Comparison of ENCODE assay signal across 20 mouse cellular contexts in the genomic region with DNA sequence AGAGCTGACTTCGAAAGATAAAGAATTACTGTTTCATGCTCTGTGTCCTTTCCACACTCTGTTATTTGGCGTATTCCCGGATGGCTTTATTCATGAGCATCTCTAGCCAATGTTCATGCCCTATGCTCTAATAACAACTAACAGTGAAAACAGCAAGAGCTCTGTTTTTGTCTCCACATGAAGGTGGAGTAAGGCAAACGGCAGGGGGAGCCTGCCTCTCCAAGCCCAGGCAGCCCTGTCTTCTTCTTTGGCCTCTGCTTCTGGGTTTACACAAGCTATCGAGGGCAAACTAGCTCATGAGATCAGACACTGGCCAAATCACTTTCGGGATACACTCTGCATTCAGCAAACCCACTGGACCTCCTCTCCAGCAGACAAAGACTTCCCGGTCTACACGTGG.
DNase-seq lines count a peak whose midpoint lies in the region; ATAC-seq and TF ChIP-seq lines count a peak whose summit lies in the region.
"Had no signal": no experiment of that assay in that cellular context is flagged by ENCODE, and none has a peak within 500 bp of the region (broad histone marks: within the 10 kb centered on the region; RNA-seq: fewer than 3 reads in every experiment).

No protein-coding gene starts in this region.

- peak overlapping the region; percentile 76 for H3K27ac ChIP-seq in kidney, embryonic 14.5 days (ENCODE audit: low read depth, low read length)
- H3K27ac ChIP-seq in lung, embryonic 16.5 days (ENCODE audit: low read length), result 0 out of 2 replicates have a peak overlapping the region, but pooled peaks have one; percentile 29
- H3K27ac ChIP-seq in intestine, embryonic 16.5 days (ENCODE audit: low read length), result peak overlapping the region; percentile 33; the same call in 1 of the 2 replicates
- 0 out of 2 replicates have a peak overlapping the region, but pooled peaks have one; percentile 9 for H3K27ac ChIP-seq in stomach, postnatal 0 days (replicated peaks)
- H3K27ac ChIP-seq: forebrain, embryonic 10.5 days; hindbrain, embryonic 14.5 days; limb, embryonic 10.5 days; midbrain, embryonic 15.5 days had no signal

- H3K36me3 ChIP-seq in kidney, embryonic 14.5 days (ENCODE audit: control insufficient read depth, insufficient read depth, low read length), result no peaks in the 10 kb centered on the region
- H3K36me3 ChIP-seq in lung, embryonic 16.5 days (ENCODE audit: control insufficient read depth, insufficient read depth, low read length), result no peaks in the 10 kb centered on the region
- H3K36me3 ChIP-seq in intestine, embryonic 16.5 days (ENCODE audit: control insufficient read depth, insufficient read depth, low read length), result no peaks in the 10 kb centered on the region
- no peaks in the 10 kb centered on the region for H3K36me3 ChIP-seq in stomach, postnatal 0 days (ENCODE audit: control insufficient read depth, insufficient read depth, low read length)
- H3K36me3 ChIP-seq: forebrain, embryonic 10.5 days; limb, embryonic 10.5 days; midbrain, embryonic 15.5 days had no signal

- no peaks in the 10 kb centered on the region for H3K27me3 ChIP-seq in kidney, embryonic 14.5 days (ENCODE audit: control insufficient read depth, insufficient read depth, low read length)
- no peaks in the 10 kb centered on the region for H3K27me3 ChIP-seq in lung, embryonic 16.5 days (ENCODE audit: control insufficient read depth, insufficient read depth, low read depth, low read length)
- H3K27me3 ChIP-seq in intestine, embryonic 16.5 days (replicated peaks; ENCODE audit: control insufficient read depth, insufficient read depth, low read length), result no peaks in the 10 kb centered on the region
- H3K27me3 ChIP-seq in stomach, postnatal 0 days (ENCODE audit: control insufficient read depth, insufficient read depth, low read length), result no peaks in the 10 kb centered on the region
- H3K27me3 ChIP-seq: midbrain, embryonic 15.5 days had no signal

- H3K9ac ChIP-seq in kidney, embryonic 14.5 days (ENCODE audit: low read depth, low read length), result no peak overlapping the region
- no peak overlapping the region for H3K9ac ChIP-seq in lung, embryonic 16.5 days (ENCODE audit: low read length)
- H3K9ac ChIP-seq in intestine, embryonic 16.5 days (ENCODE audit: low read depth, low read length), result no peak overlapping the region
- no peak overlapping the region for H3K9ac ChIP-seq in stomach, postnatal 0 days (ENCODE audit: low read length)
- H3K9ac ChIP-seq: hindbrain, embryonic 14.5 days; midbrain, embryonic 15.5 days had no signal

- H3K4me3 ChIP-seq in kidney, embryonic 14.5 days (ENCODE audit: low read length), result no peak overlapping the region
- H3K4me3 ChIP-seq in lung, embryonic 16.5 days (ENCODE audit: low read length), result no peak overlapping the region
- H3K4me3 ChIP-seq in lung, adult 2 months (replicated peaks; ENCODE audit: extremely low read depth, low read depth, low read length), result no peak overlapping the region
- no peak overlapping the region for H3K4me3 ChIP-seq in intestine, embryonic 16.5 days (ENCODE audit: low read length)
- no peak overlapping the region for H3K4me3 ChIP-seq in stomach, postnatal 0 days (ENCODE audit: low read depth, low read length)
- H3K4me3 ChIP-seq: forebrain, embryonic 10.5 days; limb, embryonic 10.5 days; megakaryocyte, embryonic 14.5 days; midbrain, embryonic 15.5 days had no signal

- 52% methylated on average over 8 of the region's 8 CpGs for WGBS in kidney, embryonic 14.5 days
- WGBS in lung, embryonic 16.5 days, result 42% methylated on average over 8 of the region's 8 CpGs
- WGBS in lung, adult 2 months, result 54% methylated on average over 8 of the region's 8 CpGs
- 59% methylated on average over 8 of the region's 8 CpGs for WGBS in intestine, embryonic 16.5 days
- WGBS in stomach, postnatal 0 days, result 48% methylated on average over 8 of the region's 8 CpGs

- no peak for ATAC-seq in kidney, embryonic 14.5 days (ENCODE audit: low FRiP score, low TSS enrichment)
- no peak for ATAC-seq in lung, embryonic 16.5 days (ENCODE audit: low read depth)
- no peak for ATAC-seq in intestine, embryonic 16.5 days
- no peak for ATAC-seq in stomach, postnatal 0 days (ENCODE audit: low FRiP score, low TSS enrichment)
- ATAC-seq: midbrain, embryonic 15.5 days had no signal

- TF ChIP-seq CTCF in lung, adult 2 months (IDR thresholded peaks at IDR 0.05; ENCODE audit: insufficient read depth, low read length), result no peak
- peak; percentile 50 for TF ChIP-seq CTCF in stomach, postnatal 0 days (IDR thresholded peaks at IDR 0.05; ENCODE audit: low read depth)

- H3K9me3 ChIP-seq in kidney, embryonic 14.5 days (ENCODE audit: control insufficient read depth, low read length), result no peaks in the 10 kb centered on the region
- no peaks in the 10 kb centered on the region for H3K9me3 ChIP-seq in lung, embryonic 16.5 days (ENCODE audit: control insufficient read depth, low read length)
- H3K9me3 ChIP-seq in intestine, embryonic 16.5 days (ENCODE audit: control insufficient read depth, low read length), result no peaks in the 10 kb centered on the region
- no peaks in the 10 kb centered on the region for H3K9me3 ChIP-seq in stomach, postnatal 0 days (ENCODE audit: control insufficient read depth, low read length)
- H3K9me3 ChIP-seq: forebrain, embryonic 10.5 days; limb, embryonic 10.5 days; megakaryocyte, embryonic 14.5 days; midbrain, embryonic 15.5 days had no signal

- no peak for TF ChIP-seq POLR2A in lung, adult 2 months (IDR thresholded peaks at IDR 0.05; ENCODE audit: borderline replicate concordance, extremely low read depth, low read depth, low read length)

- no peak for DNase-seq in kidney, postnatal 36 days
- no peak for DNase-seq in lung, adult 2 months
- DNase-seq in stomach, postnatal 0 days (ENCODE audit: low spot score), result no peak
- DNase-seq in cerebellum, adult 9-11 months, result no peak
- DNase-seq: adrenal gland, postnatal 36 days; B cell, adult 2 months; cerebellum, adult 11-12 months; cerebellum, postnatal 25 days; lung, adult 18-20 months; right cerebral cortex, postnatal 25 days; thymus, postnatal 36 days had no signal

- no peak for TF ChIP-seq EP300 in stomach, postnatal 0 days (optimal IDR thresholded peaks at IDR 0.05)

- no peak overlapping the region for H3K4me2 ChIP-seq in kidney, embryonic 14.5 days (replicated peaks; ENCODE audit: low read depth, low read length)
- H3K4me2 ChIP-seq in lung, embryonic 16.5 days (ENCODE audit: low read depth, low read length), result peak overlapping the region; percentile 12; the same call in 1 of the 2 replicates
- H3K4me2 ChIP-seq in intestine, embryonic 16.5 days (ENCODE audit: low read depth, low read length), result peak overlapping the region; percentile 33
- H3K4me2 ChIP-seq in stomach, postnatal 0 days (replicated peaks; ENCODE audit: low read depth), result no peak overlapping the region
- H3K4me2 ChIP-seq: heart, embryonic 11.5 days; hindbrain, embryonic 14.5 days; midbrain, embryonic 15.5 days had no signal

- H3K4me1 ChIP-seq in kidney, embryonic 14.5 days (ENCODE audit: control insufficient read depth, insufficient read depth, low read length), result peaks cover 33% of the 10 kb centered on the region
- peaks cover 28% of the 10 kb centered on the region for H3K4me1 ChIP-seq in lung, embryonic 16.5 days (replicated peaks; ENCODE audit: control insufficient read depth, insufficient read depth, low read length)
- peaks cover 8% of the 10 kb centered on the region for H3K4me1 ChIP-seq in lung, adult 2 months (ENCODE audit: control insufficient read depth, insufficient read depth, low read length)
- H3K4me1 ChIP-seq in intestine, embryonic 16.5 days (ENCODE audit: control insufficient read depth, insufficient read depth, low read length), result peaks cover 24% of the 10 kb centered on the region
- 0 out of 2 replicates have a peak, but pooled peaks cover 3% of the 10 kb centered on the region for H3K4me1 ChIP-seq in stomach, postnatal 0 days (replicated peaks; ENCODE audit: control insufficient read depth, insufficient read depth)
- H3K4me1 ChIP-seq: megakaryocyte, embryonic 14.5 days had no signal

Comparison
In these comparisons a context has a peak if more than half of its experiments do, and no peak if none do; other contexts are left out.
1. H3K27ac ChIP-seq: peak in every context shown above with its lines; median percentile 76 in kidney, embryonic 14.5 days; 33 in intestine, embryonic 16.5 days; 29 in lung, embryonic 16.5 days; 9 in stomach, postnatal 0 days.
2. H3K4me2 ChIP-seq: peak in lung, embryonic 16.5 days (single experiment) and intestine, embryonic 16.5 days (single experiment); none in kidney, embryonic 14.5 days (single experiment) and stomach, postnatal 0 days (single experiment).